Mouse (Mus musculus): ENCODE results near the gene Lpp. TPM values are rescaled to one million over a fixed set of nuclear protein-coding genes. Genes with fewer than 3 reads are reported as not detected.
A peak's percentile ranks its signal among the peaks of the same experiment; 100 is the strongest.

The Lpp gene
- total and polyA plus RNA-seq, 2 experiments from 2014 or later = 7.9 to 15.9 TPM

DNA sequence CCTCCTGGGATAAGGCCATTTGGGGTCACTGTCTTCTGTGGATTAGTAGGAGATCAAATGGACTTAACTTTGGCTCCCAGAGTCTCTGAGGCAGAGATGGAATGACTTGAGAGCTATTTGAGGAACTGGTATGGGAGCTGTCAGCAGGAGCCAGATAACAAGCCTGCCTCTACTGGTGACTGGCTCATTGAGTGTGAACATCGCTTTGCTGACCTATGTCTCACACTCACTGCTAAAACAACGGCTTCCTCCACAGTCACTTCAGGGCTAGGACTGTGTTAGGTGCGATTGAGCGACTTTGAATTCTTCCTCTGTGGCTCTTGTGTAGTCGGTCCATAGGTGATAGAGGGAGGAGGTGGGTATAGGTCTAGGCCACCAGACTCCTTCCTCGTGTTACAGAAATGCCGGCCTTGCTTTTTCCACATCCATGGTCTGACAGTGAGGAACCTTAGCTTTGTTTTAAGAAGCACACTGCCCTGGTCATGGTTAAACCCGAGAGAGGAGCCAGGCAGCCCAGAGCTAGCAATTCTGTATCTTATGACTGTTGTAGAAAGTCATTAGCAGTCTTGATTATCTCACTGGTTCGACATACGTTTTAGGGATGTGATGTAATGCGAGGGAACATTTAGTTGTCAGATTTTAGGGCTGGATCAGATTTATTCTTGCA lies 108.5 kb downstream of the Lpp start:
- H3K27ac ChIP-seq (ENCODE audit: low read depth, low read length) = peak overlapping the region; percentile 57
- WGBS = 71% methylated on average over 11 of the region's 11 CpGs
- no peak overlapping the region for H3K4me2 ChIP-seq (ENCODE audit: low read depth, low read length, poor library complexity, severe bottlenecking)
- ATAC-seq (ENCODE audit: low FRiP score) (peak; percentile 58), DNase-seq (ENCODE audit: low spot score) (no peak)
- TF ChIP-seq CTCF (IDR thresholded peaks at IDR 0.05) = peak; percentile 34
- H3K9me3 ChIP-seq (ENCODE audit: low read length) = no peaks in the 10 kb centered on the region
- H3K4me1 ChIP-seq (ENCODE audit: insufficient read depth, low read length) = peaks cover 8% of the 10 kb centered on the region; the same call in 1 of the 2 replicates
- no peaks in the 10 kb centered on the region for H3K36me3 ChIP-seq (ENCODE audit: insufficient read depth, low read length)
- H3K27me3 ChIP-seq (ENCODE audit: insufficient read depth, low read length) = no peaks in the 10 kb centered on the region
- no peak overlapping the region for H3K9ac ChIP-seq (replicated peaks; ENCODE audit: low read length, poor library complexity, severe bottlenecking)
- H3K4me3 ChIP-seq (ENCODE audit: low read depth, low read length) = no peak overlapping the region

DNA sequence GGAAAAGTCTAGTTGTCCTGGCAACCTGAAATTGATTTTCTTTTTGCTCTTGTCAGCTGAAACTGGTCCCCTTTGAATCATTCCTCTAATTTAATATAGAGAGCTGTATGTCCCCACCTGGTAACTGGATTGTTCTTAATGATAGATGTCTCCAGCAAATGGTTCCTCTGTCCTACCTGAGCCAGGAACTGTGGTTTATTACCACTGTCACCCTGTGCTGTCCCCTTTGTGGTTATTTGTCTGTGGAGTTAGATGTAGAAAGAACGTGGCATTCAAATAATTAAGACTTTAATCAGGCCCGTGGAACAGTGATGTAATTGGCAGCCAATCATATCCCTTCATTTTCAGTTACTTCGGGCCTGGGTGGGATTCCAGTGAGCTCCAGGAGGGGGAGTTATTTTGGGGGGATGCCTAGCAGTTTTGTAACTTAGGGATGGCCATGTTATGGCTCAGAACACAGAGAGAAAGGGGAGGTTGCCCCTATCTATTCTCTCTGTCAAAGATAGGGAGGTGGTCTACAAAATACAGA lies 109.1 kb downstream of the Lpp start:
- DNase-seq (ENCODE audit: low spot score) = no peak
- no peak overlapping the region; the same call in 1 of the 2 replicates for H3K27ac ChIP-seq (ENCODE audit: low read depth, low read length)
- no peak overlapping the region for H3K9ac ChIP-seq (replicated peaks; ENCODE audit: low read length, poor library complexity, severe bottlenecking)
- no peak overlapping the region for H3K4me3 ChIP-seq (ENCODE audit: low read depth, low read length)
- no peaks in the 10 kb centered on the region for H3K36me3 ChIP-seq (ENCODE audit: insufficient read depth, low read length)
- peak; percentile 39 for TF ChIP-seq CTCF (IDR thresholded peaks at IDR 0.05)
- no peaks in the 10 kb centered on the region for H3K9me3 ChIP-seq (ENCODE audit: low read length)
- ATAC-seq (ENCODE audit: low FRiP score) = peak; percentile 54
- H3K27me3 ChIP-seq (ENCODE audit: insufficient read depth, low read length) = no peaks in the 10 kb centered on the region
- H3K4me1 ChIP-seq (ENCODE audit: insufficient read depth, low read length) = peaks cover 8% of the 10 kb centered on the region; the same call in 1 of the 2 replicates
- H3K4me2 ChIP-seq (ENCODE audit: low read depth, low read length, poor library complexity, severe bottlenecking) = no peak overlapping the region
- 65% methylated on average over 3 of the region's 3 CpGs for WGBS

DNA sequence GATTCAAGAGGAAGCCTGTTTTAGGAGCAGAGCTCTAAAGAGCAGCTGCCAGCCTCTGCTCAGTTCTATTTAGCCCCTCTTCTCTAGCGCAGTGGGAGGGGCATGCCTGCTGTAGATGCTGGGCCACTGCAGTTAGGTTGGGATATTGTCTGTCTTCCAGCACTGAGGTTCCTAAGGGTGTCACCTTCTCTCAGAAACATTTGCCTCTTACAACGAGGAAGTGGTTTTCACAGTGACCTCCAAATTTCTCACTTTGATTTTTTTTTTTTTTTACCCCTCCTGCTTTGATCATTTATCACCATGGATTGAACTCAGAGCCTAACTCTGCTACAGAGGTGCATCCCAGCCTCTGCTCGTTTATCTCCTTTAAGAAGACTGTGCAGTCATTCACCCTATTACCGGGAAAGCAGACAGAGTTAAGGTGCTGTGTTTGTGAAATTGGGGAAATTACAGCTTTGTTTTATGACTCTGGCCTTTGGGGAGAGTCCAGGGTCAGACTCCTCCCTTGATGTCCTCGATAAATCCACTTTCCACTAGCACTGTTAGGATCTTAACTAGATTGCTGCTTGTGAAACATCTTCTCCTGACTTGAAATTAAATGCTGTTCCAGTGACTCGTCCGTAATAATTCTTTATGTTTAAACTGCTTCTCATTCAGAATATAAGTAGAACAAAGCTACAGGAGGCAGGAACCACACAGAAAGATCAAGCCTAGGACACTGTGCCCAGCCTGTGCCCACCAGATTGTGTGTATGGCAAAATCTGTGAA lies 111.7 kb downstream of the Lpp start:
- H3K4me3 ChIP-seq (ENCODE audit: low read depth, low read length) = no peak overlapping the region
- H3K27ac ChIP-seq (ENCODE audit: low read depth, low read length) = no peak overlapping the region
- no peaks in the 10 kb centered on the region for H3K9me3 ChIP-seq (ENCODE audit: low read length)
- no peak for DNase-seq (ENCODE audit: low spot score)
- TF ChIP-seq CTCF (IDR thresholded peaks at IDR 0.05) = no peak
- no peaks in the 10 kb centered on the region for H3K27me3 ChIP-seq (ENCODE audit: insufficient read depth, low read length)
- no peak for ATAC-seq (ENCODE audit: low FRiP score)
- peaks cover 8% of the 10 kb centered on the region; the same call in 1 of the 2 replicates for H3K4me1 ChIP-seq (ENCODE audit: insufficient read depth, low read length)
- H3K4me2 ChIP-seq (ENCODE audit: low read depth, low read length, poor library complexity, severe bottlenecking) = no peak overlapping the region
- H3K36me3 ChIP-seq (ENCODE audit: insufficient read depth, low read length) = no peaks in the 10 kb centered on the region
- 83% methylated on average over 7 of the region's 7 CpGs for WGBS
- H3K9ac ChIP-seq (replicated peaks; ENCODE audit: low read length, poor library complexity, severe bottlenecking) = no peak overlapping the region

DNA sequence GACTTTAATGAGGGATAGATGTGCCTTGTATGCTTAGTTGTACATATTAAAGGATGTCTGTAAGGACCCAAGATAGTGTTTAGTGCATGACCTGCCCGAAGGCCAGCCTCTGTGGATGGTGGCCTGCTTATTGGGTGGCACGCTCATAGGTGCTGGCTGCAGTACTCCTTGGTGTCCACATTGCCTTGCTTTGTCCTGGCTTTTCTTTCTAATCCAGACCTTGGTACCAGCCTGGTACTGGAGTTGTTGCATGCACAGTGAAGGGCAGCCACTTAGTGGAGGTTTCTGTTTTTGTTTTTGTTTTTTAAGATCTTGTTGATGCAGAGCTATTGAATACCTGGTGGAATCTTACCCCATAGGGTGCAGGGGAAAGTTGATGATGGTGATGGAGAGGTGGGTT lies 112.9 kb downstream of the Lpp start:
- WGBS = 95% methylated on average over 2 of the region's 2 CpGs
- TF ChIP-seq CTCF (IDR thresholded peaks at IDR 0.05) = no peak
- H3K27me3 ChIP-seq (ENCODE audit: insufficient read depth, low read length) = no peaks in the 10 kb centered on the region

DNA sequence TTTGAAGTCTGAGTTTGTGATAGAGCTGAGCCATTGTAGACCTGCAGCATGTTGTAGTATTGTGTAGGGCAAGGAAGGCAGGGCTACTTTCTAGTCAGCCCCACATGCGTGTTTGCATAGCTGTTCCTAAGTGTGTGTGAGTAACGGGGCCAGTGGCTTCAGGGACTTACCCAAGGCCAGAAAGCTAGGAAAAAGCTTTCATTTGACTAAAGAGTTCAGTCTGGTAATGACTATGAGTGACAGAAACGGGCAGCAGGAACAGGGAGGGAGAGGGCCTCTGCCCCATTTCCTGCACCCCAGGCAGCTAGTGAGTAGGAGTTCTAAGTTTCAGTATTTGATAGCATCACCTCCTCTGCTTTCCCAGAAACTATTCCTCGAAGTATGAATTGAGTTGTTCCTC lies 113.4 kb downstream of the Lpp start:
- no peak for TF ChIP-seq CTCF (IDR thresholded peaks at IDR 0.05)
- no peak for DNase-seq (ENCODE audit: low spot score)
- WGBS = 73% methylated on average over 4 of the region's 4 CpGs
- H3K36me3 ChIP-seq (ENCODE audit: insufficient read depth, low read length) = no peaks in the 10 kb centered on the region
- H3K4me1 ChIP-seq (ENCODE audit: insufficient read depth, low read length) = peaks cover 2% of the 10 kb centered on the region; the same call in 1 of the 2 replicates
- H3K9me3 ChIP-seq (ENCODE audit: low read length) = no peaks in the 10 kb centered on the region
- no peak overlapping the region for H3K27ac ChIP-seq (ENCODE audit: low read depth, low read length)
- H3K4me3 ChIP-seq (ENCODE audit: low read depth, low read length) = no peak overlapping the region
- no peak for ATAC-seq (ENCODE audit: low FRiP score)
- H3K4me2 ChIP-seq (ENCODE audit: low read depth, low read length, poor library complexity, severe bottlenecking) = no peak overlapping the region
- H3K27me3 ChIP-seq (ENCODE audit: insufficient read depth, low read length) = no peaks in the 10 kb centered on the region
- H3K9ac ChIP-seq (replicated peaks; ENCODE audit: low read length, poor library complexity, severe bottlenecking) = no peak overlapping the region

More for the DNA sequence above, 112.9 kb downstream of the Lpp start:
- H3K4me3 ChIP-seq (ENCODE audit: low read depth, low read length) = no peak overlapping the region
- H3K27ac ChIP-seq (ENCODE audit: low read depth, low read length) = no peak overlapping the region
- H3K9me3 ChIP-seq (ENCODE audit: low read length) = no peaks in the 10 kb centered on the region
- ATAC-seq (ENCODE audit: low FRiP score) = no peak
- H3K9ac ChIP-seq (replicated peaks; ENCODE audit: low read length, poor library complexity, severe bottlenecking) = no peak overlapping the region
- peaks cover 7% of the 10 kb centered on the region; the same call in 1 of the 2 replicates for H3K4me1 ChIP-seq (ENCODE audit: insufficient read depth, low read length)
- no peaks in the 10 kb centered on the region for H3K36me3 ChIP-seq (ENCODE audit: insufficient read depth, low read length)
- DNase-seq (ENCODE audit: low spot score) = no peak
- H3K4me2 ChIP-seq (ENCODE audit: low read depth, low read length, poor library complexity, severe bottlenecking) = no peak overlapping the region
